Mouse (Mus musculus) left cerebral cortex, adult 2 months (tissue): ENCODE data around the gene Trub2. TPM values are rescaled to one million over a fixed set of nuclear protein-coding genes. Genes with fewer than 3 reads are reported as not detected.
A peak's percentile ranks its signal among the peaks of the same experiment; 100 is the strongest.
"Not testable (repeated sequence)": the region's sequence is repeated elsewhere in the genome, so short reads cannot be mapped to it uniquely, and the experiment has no call there.

Experiments
- DNase-seq, 2 experiments: peaks; one replicate each; pipeline ENCODE4 v3.0.0; 2021 to 2022; ENCODE audit warnings: low spot score in 2 of 2, mixed read lengths in 1 of 2; ENCODE audit errors: extremely low spot score in 1 of 2
- H3K27ac ChIP-seq: fragments of 200-600 bp; 2 replicates; pipeline ENCODE4 v1.8.1; 2022
- H3K4me3 ChIP-seq: fragments of 200-600 bp; 2 replicates; pipeline ENCODE4 v1.8.1; 2022
- CTCF ChIP-seq: fragments of 200-600 bp; IDR thresholded peaks from 2 replicates; pipeline ENCODE4 v1.8.1; 2022; ENCODE audit warnings: antibody characterized with exemption, mild to moderate bottlenecking, moderate library complexity
- intact Hi-C: fragments of 180-260 bp; cut with DNase I; formaldehyde crosslinking; loops from one replicate; pipeline ENCODE4 v1.15.1; 2025
- total RNA-seq, 2 experiments: library from RNA; stranded (reverse); gene quantifications; 2 replicates each; pipeline ENCODE4 v1.2.3; 2021

Gene Trub2
- total RNA-seq, 2 experiments from 2014 or later: 40.9 to 50.4 TPM

DNA sequence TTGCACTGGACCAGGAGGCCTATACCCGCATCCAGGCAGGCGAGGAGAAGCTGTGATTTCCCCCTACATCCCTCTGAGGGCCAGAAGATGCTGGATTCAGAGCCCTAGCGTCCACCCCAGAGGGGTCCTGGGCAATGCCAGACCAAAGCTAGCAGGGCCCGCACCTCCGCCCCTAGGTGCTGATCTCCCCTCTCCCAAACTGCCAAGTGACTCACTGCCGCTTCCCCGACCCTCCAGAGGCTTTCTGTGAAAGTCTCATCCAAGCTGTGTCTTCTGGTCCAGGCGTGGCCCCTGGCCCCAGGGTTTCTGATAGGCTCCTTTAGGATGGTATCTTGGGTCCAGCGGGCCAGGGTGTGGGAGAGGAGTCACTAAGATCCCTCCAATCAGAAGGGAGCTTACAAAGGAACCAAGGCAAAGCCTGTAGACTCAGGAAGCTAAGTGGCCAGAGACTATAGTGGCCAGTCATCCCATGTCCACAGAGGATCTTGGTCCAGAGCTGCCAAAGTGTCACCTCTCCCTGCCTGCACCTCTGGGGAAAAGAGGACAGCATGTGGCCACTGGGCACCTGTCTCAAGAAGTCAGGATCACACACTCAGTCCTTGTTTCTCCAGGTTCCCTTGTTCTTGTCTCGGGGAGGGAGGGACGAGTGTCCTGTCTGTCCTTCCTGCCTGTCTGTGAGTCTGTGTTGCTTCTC is 27.5 kb upstream of the Trub2 start:
- Histone ChIP-seq H3K27ac (no peak overlapping the region), H3K4me3 (no peak overlapping the region)
- intact Hi-C loops: no loop called here
- no peak for TF ChIP-seq CTCF
- no peak for DNase-seq

DNA sequence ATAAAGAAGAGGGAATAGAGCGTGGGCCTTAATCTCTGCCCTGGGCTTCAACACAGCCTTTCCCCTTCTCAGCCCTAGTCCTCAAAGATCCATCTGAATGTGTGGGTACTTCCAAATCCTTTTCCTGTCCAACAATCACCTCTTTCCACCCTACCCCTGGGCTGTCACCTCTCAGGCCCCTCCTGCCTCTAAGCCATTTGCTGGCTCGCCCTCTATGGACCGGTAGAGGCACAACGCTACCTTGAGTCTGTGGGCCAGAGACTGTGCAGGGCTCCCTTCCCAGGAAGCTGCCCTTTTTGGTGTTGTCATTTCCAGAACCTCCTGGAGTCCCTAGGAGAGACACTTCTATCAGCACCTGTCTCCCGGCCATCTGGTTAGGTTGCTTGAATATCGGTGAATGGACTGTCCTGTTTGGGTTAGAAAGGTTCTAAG is 15.1 kb upstream of the Trub2 start:
- H3K27ac ChIP-seq: peak overlapping the region; percentile 93
- DNase-seq: no peak
- intact Hi-C loops: no loop called here
- TF ChIP-seq CTCF: peak; percentile 35
- peak overlapping the region; percentile 92 for H3K4me3 ChIP-seq

GRCm38 (mm10) chr2:29802827-29803201 is 14.5 kb upstream of the Trub2 start:
- peak overlapping the region; percentile 92 for H3K4me3 ChIP-seq
- TF ChIP-seq CTCF: no peak
- peak overlapping the region; percentile 93 for H3K27ac ChIP-seq
- DNase-seq: no peak
- intact Hi-C loops: no loop called here

- Histone ChIP-seq H3K27ac (peak within 1 kb of the TSS; percentile 93), H3K4me3 (peak within 1 kb of the TSS; percentile 92)
- intact Hi-C loops: no loop called here
- DNase-seq: peak; percentile 97 to 98
- no peak; the same call in 1 of the 2 replicates for TF ChIP-seq CTCF
Observed at GRCm38 (mm10) chr2:29802075-29802826, 13.9 kb upstream of the Trub2 start, which contains the start of gene Slc27a4. Gene Slc27a4 (plus strand): TSS chr2:29802634.

GRCm38 (mm10) chr2:29792772-29793487 is 4.6 kb upstream of the Trub2 start:
- no peak for DNase-seq
- no peak overlapping the region for H3K4me3 ChIP-seq
- intact Hi-C loops: no loop called here
- TF ChIP-seq CTCF: no peak
- no peak overlapping the region for H3K27ac ChIP-seq

DNA sequence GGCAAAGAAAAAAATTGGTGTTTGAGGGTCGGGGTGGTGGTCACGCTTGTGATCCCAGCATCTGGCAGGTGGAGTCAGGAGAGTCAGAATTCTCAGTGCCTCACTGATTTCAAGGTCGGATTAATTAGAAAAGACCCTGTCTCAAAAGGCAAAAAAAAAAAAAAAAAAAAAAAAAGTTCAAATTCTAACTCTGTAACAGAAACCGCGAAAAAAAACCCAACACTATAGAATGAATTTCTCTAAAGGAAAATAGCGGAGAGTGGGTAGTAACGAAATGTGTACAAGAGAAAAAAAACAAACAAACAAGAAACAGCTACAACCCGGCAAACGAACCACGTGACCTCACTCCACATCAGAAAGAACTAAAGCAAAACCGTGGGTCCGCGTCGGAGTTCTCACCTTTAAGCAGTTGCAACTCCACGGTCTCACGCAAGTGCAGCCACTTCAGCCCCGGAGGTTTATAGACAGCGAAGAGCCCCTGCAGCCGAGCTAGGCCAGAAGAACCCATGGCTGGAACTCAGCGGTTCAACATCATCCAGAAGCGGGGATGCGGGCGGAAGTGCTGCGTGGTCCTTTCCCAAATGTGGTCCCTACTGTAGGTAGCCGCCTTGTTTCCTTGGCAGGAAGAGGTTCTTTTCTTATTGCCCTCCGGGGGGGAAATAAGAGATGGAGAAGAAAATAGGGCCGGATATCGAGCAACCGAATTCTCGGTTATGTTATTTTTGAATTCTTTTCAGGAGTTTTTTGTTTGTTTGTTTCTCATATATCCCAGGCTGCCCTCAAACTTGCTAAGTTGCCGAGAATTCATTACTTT is 991 bp downstream of the Trub2 start, which contains the start of gene Coq4:
Gene Coq4, plus strand, starts transcription at position 390 of the 814 bp plus-strand sequence.
- Histone ChIP-seq H3K4me3 (peak within 1 kb of the TSS; percentile 93), H3K27ac (peak within 1 kb of the TSS; percentile 73)
- intact Hi-C loops: no loop called here
- no peak for TF ChIP-seq CTCF
- peak; percentile 88 to 90 for DNase-seq

GRCm38 (mm10) chr2:29784290-29784689 is 4.0 kb downstream of the Trub2 start:
- intact Hi-C loops: no loop called here

DNA sequence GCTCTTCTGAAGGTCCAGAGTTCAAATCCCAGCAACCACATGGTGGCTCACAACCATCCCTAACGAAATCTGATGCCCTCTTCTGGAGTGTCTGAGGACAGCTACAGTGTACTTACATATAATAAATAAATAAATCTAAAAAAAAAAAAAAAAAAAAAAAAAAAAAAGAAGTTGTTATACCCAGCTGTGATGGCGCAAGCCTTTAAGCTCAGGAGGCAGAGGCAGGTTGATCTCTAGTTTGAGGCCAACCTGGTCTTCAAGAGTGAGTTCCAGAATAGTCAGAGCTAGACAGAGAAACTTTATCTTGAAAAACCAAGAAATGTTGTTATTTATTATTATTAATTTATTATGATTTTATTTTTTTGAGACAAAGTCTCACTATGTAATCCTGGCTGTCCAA is 7.0 kb downstream of the Trub2 start:
- intact Hi-C loops, H3K4me3 ChIP-seq, H3K27ac ChIP-seq, DNase-seq: not testable (repeated sequence)

More at GRCm38 (mm10) chr2:29784290-29784689, 4.0 kb downstream of the Trub2 start:
- H3K4me3 ChIP-seq: no peak overlapping the region
- TF ChIP-seq CTCF: no peak
- H3K27ac ChIP-seq: no peak overlapping the region
- no peak for DNase-seq

DNA sequence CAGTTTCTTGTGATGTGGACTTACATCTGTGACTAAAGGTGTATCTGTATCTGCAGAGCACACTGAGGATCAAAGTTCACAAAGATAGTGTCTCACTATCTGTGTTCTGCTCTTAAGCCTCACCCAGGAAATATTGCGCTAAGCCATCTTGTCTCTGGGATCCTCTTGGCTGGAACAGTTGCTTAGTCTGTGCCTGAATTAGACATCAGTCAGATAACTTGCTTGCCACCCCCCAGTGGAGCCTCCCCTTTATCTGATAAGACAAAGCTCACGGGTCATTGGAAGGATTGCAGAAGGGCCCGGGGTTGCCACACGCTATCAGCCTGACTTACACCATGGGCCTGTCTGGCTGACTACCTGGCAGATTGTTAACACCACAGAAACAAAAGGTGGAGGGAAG is 15.0 kb downstream of the Trub2 start:
- DNase-seq: no peak
- intact Hi-C loops: no loop called here
- Histone ChIP-seq H3K27ac (no peak overlapping the region), H3K4me3 (no peak overlapping the region)
- no peak for TF ChIP-seq CTCF

GRCm38 (mm10) chr2:29771611-29772461 is 16.5 kb downstream of the Trub2 start:
- H3K27ac ChIP-seq: no peak overlapping the region
- no peak for TF ChIP-seq CTCF
- intact Hi-C loops: no loop called here
- no peak overlapping the region for H3K4me3 ChIP-seq
- no peak for DNase-seq
